Mouse (Mus musculus) neural tube, embryonic 11.5 days (tissue): ENCODE measurements around the gene Stx1a. TPM values are rescaled to one million over a fixed set of nuclear protein-coding genes. Genes with fewer than 3 reads are reported as not detected.

ENCODE experiments used
- ATAC-seq: fragments of 200-750 bp; cut with Nextera tagmentation; 2 replicates; pipeline ENCODE4 v1.8.0; 2017; ENCODE audit warnings: moderate number of reproducible peaks, mild to moderate bottlenecking, moderate TSS enrichment, moderate library complexity; ENCODE audit not compliant: insufficient read depth, low FRiP score, low TSS enrichment
- DNase-seq: peaks from one replicate; pipeline ENCODE4 v3.0.0-alpha.2; 2015; ENCODE audit warnings: low spot score
- H3K27ac ChIP-seq: fragments of 300-500 bp; sonication (generic); 2 replicates; pipeline ENCODE4 v1.5.1; 2014; ENCODE audit warnings: low read depth, mild to moderate bottlenecking, low read length
- H3K27me3 ChIP-seq: fragments of 300-500 bp; sonication (generic); 2 replicates; pipeline ENCODE4 v1.6.1; 2014; ENCODE audit warnings: mild to moderate bottlenecking, low read length, mixed read lengths; ENCODE audit not compliant: control insufficient read depth, insufficient read depth
- H3K36me3 ChIP-seq: fragments of 300-500 bp; sonication (generic); 2 replicates; pipeline ENCODE4 v1.6.1; 2014; ENCODE audit warnings: mild to moderate bottlenecking, low read length, moderate library complexity, mixed read lengths; ENCODE audit not compliant: control insufficient read depth, insufficient read depth
- H3K4me1 ChIP-seq: fragments of 300-500 bp; sonication (generic); 2 replicates; pipeline ENCODE4 v1.6.1; 2014; ENCODE audit warnings: low read length, mixed read lengths; ENCODE audit not compliant: control insufficient read depth, insufficient read depth
- H3K4me2 ChIP-seq: fragments of 300-500 bp; sonication (generic); 2 replicates; pipeline ENCODE4 v1.6.1; 2014; ENCODE audit warnings: low read depth, mild to moderate bottlenecking, moderate library complexity
- H3K4me3 ChIP-seq: fragments of 300-500 bp; sonication (generic); 2 replicates; pipeline ENCODE4 v1.5.1; 2014; ENCODE audit warnings: low read depth, low read length
- H3K9ac ChIP-seq: fragments of 300-500 bp; sonication (generic); 2 replicates; pipeline ENCODE4 v1.6.1; 2014; ENCODE audit warnings: mild to moderate bottlenecking, low read length
- H3K9me3 ChIP-seq: fragments of 300-500 bp; sonication (generic); 2 replicates; pipeline ENCODE4 v1.6.1; 2016; ENCODE audit warnings: low read length; ENCODE audit not compliant: control insufficient read depth
- WGBS: fragments of 180-500 bp; shearing (Covaris S2); extraction: QIAGEN DNeasy Blood & Tissue Kit; methylation state at CpG from one replicate; pipeline ENCODE4 v1.1.7; 2014; 5-methylcytosine and 5-hydroxymethylcytosine counted together
- polyA plus RNA-seq: library from polyadenylated mRNA; unstranded; fragments of >200 nt; fragmentation: Nextera tagmentation; extraction: Ambion mirVana; gene quantifications from 2 replicates; pipeline ENCODE4 v1.2.1, GENCODE M21; 2014

Stx1a gene
- polyA plus RNA-seq = 25.4 and 36.6 TPM in 2 replicates

DNA sequence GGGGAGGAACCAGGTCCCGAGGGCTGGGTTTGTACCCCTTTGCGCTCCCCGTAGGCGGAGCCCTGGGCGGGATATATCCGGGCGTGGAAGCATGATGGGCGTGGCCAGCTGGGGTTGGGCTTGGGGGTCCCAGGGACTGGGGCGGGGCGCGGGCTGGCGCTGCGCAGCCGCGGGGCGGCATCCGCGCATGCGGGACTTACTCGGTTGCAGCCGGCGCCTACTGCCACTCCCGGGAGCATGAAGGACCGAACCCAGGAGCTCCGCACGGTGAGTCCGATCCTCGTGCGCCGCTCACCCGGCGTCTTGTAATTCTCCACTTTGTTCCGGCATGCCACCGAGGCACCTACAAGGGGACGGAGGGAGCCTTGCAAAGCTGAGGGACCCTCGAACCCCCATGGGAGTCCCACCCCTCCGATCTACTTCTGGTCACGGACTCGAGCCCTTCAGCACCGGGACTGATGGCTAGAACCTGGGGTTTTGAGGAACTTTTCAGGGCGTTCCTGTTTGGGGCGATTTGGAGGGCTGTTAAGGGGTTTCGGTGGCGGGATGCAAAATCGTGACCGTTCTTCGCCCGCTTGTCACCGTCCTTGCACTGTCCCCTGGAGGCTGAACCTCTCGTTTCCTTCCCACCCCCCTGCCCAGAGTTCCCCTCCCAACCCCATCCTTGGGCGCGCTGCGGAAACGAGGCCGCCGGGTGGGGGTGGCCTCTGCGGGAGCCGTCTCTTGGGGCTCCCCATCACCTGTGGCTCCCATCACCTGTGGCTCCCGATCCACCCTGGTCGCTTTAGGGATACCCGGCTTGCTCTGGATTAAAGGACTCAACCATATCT, at the start of gene Stx1a:
Gene Stx1a, plus strand, starts transcription at position 139 of the 830 bp plus-strand sequence.
- Histone ChIP-seq H3K4me2 (peak within 1 kb of the TSS; percentile 56), H3K27me3 (no peaks in the 10 kb centered on the region), H3K4me1 (0 out of 2 replicates have a peak, but pooled peaks cover 5% of the 10 kb centered on the region), H3K27ac (no peak within 1 kb of the TSS), H3K9ac (peak within 1 kb of the TSS; percentile 59), H3K36me3 (no peaks in the 10 kb centered on the region), H3K9me3 (no peaks in the 10 kb centered on the region), H3K4me3 (peak within 1 kb of the TSS; percentile 51)
- under 1% methylated on average over 61 of the region's 61 CpGs for WGBS
- DNase-seq (peak; percentile 93), ATAC-seq (peak; percentile 92)

- no peak for ATAC-seq
- Histone ChIP-seq H3K27me3 (no peaks in the 10 kb centered on the region), H3K4me3 (no peak overlapping the region), H3K9ac (no peak overlapping the region), H3K4me2 (no peak overlapping the region), H3K9me3 (no peaks in the 10 kb centered on the region), H3K27ac (no peak overlapping the region), H3K36me3 (no peaks in the 10 kb centered on the region), H3K4me1 (no peaks in the 10 kb centered on the region)
- WGBS = 87% methylated on average over 7 of the region's 7 CpGs
- DNase-seq = no peak
Observed at GRCm38 (mm10) chr5:134973526-134973925, 49.8 kb upstream of the Stx1a start.

DNA sequence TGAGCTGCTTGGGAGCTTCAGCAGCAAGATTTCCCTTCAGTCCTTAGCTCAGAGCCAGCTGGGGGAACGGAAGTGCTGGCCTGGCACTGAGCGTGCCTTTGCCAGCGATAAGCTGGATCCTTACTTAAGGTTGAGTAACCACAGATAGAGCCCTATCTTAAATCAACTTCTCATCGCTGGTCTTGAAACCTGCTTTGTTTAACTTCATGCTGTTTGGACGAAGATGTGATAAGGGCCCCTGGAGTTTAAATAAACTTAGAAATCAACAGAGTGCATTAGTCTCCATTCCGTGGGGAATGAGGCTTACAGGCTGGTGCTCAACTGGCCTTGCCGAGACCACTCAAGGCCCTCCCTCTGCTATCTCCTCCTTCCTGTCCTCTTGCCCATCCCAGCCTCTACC, 49.0 kb upstream of the Stx1a start:
- Histone ChIP-seq H3K36me3 (no peaks in the 10 kb centered on the region), H3K9ac (no peak overlapping the region), H3K9me3 (no peaks in the 10 kb centered on the region), H3K4me2 (no peak overlapping the region), H3K27ac (no peak overlapping the region), H3K4me3 (no peak overlapping the region), H3K4me1 (no peaks in the 10 kb centered on the region), H3K27me3 (no peaks in the 10 kb centered on the region)
- no peak for ATAC-seq
- WGBS = 77% methylated on average over 7 of the region's 7 CpGs
- no peak for DNase-seq

GRCm38 (mm10) chr5:134974921-134975320, 48.4 kb upstream of the Stx1a start:
- Histone ChIP-seq H3K4me1 (no peaks in the 10 kb centered on the region), H3K9me3 (no peaks in the 10 kb centered on the region), H3K27ac (no peak overlapping the region), H3K4me3 (no peak overlapping the region), H3K9ac (no peak overlapping the region), H3K4me2 (no peak overlapping the region), H3K27me3 (no peaks in the 10 kb centered on the region), H3K36me3 (no peaks in the 10 kb centered on the region)
- DNase-seq = no peak
- no peak for ATAC-seq
- WGBS = 69% methylated on average over 2 of the region's 2 CpGs

GRCm38 (mm10) chr5:134976164-134976563, 47.1 kb upstream of the Stx1a start:
- DNase-seq (no peak), ATAC-seq (no peak)
- Histone ChIP-seq H3K4me2 (no peak overlapping the region), H3K27me3 (no peaks in the 10 kb centered on the region), H3K36me3 (no peaks in the 10 kb centered on the region), H3K9ac (no peak overlapping the region), H3K9me3 (no peaks in the 10 kb centered on the region), H3K4me3 (no peak overlapping the region), H3K27ac (no peak overlapping the region), H3K4me1 (no peaks in the 10 kb centered on the region)
- 94% methylated on average over 2 of the region's 2 CpGs for WGBS

DNA sequence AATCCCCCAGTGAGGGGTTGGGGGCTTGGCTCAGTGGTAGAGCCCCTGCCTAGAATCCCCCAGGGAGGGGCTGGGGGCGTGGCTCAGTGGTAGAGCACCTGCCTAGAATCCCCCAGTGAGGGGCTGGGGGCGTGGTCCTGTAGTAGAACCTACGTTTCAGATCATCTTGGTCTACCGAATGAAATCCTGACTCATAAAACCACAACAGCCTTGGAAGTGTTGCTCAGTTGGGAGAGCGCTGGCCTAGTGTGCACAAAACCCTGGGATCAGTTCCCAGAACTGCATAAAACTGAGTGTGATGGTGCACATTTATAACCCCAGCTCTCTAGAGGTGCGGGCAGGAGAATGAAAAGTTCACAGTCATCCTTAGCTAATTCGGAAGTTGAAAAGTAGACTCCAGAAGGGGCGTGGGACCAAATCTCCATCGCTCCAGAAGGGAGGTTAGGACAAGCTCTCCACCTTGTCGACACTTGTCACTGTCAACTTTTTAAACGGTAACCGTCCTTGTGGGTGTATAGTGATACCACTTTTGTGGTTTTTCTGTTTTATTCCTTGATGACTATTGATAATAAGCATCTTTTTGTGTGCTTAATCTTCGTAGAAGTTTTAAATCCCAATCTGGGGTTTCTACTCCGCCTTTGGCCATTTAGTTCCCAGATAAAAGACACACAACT, 46.6 kb upstream of the Stx1a start:
- Histone ChIP-seq H3K27me3 (no peaks in the 10 kb centered on the region), H3K9ac (no peak overlapping the region), H3K36me3 (no peaks in the 10 kb centered on the region), H3K4me3 (no peak overlapping the region), H3K9me3 (no peaks in the 10 kb centered on the region), H3K4me2 (no peak overlapping the region), H3K4me1 (no peaks in the 10 kb centered on the region), H3K27ac (no peak overlapping the region)
- ATAC-seq (no peak), DNase-seq (no peak)
- 88% methylated on average over 14 of the region's 14 CpGs for WGBS

- H3K4me3 ChIP-seq = no peak overlapping the region
- ATAC-seq (no peak), DNase-seq (no peak)
- no peaks in the 10 kb centered on the region for H3K4me1 ChIP-seq
- H3K9me3 ChIP-seq = no peaks in the 10 kb centered on the region
- no peaks in the 10 kb centered on the region for H3K27me3 ChIP-seq
- no peaks in the 10 kb centered on the region for H3K36me3 ChIP-seq
- WGBS = 91% methylated on average over 4 of the region's 4 CpGs
- no peak overlapping the region for H3K4me2 ChIP-seq
- no peak overlapping the region for H3K9ac ChIP-seq
- H3K27ac ChIP-seq = no peak overlapping the region
Observed at GRCm38 (mm10) chr5:134977837-134978236, 45.4 kb upstream of the Stx1a start.

- ATAC-seq = no peak
- 59% methylated on average over 10 of the region's 10 CpGs for WGBS
- no peak overlapping the region for H3K27ac ChIP-seq
- no peak overlapping the region for H3K9ac ChIP-seq
- H3K4me2 ChIP-seq = no peak overlapping the region
- no peaks in the 10 kb centered on the region for H3K4me1 ChIP-seq
- H3K4me3 ChIP-seq = no peak overlapping the region
- peaks cover 16% of the 10 kb centered on the region for H3K27me3 ChIP-seq
- H3K36me3 ChIP-seq = no peaks in the 10 kb centered on the region
- H3K9me3 ChIP-seq = no peaks in the 10 kb centered on the region
- DNase-seq = no peak
Observed at GRCm38 (mm10) chr5:134981149-134981548, 42.1 kb upstream of the Stx1a start.

DNA sequence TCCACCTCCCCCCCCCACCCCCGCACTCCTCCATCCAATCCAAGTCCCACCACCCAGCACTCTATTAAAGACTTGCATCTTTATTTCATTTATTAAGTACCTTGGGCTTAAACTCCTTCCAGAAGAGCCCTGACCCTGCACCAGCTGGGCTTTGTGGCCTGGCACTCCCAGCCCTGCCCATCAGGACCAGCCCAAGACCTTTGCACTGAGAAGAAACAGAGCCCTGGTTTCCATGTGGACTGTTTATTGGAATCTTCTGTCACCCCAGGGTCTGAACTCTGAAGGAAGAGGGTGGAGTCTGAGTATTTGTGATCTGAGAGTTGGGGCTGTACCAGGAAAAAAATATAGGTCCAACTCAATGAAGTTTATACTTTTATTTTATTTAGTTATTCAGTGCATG, 40.2 kb upstream of the Stx1a start:
- no peaks in the 10 kb centered on the region for H3K36me3 ChIP-seq
- peaks cover 35% of the 10 kb centered on the region for H3K27me3 ChIP-seq
- no peaks in the 10 kb centered on the region for H3K4me1 ChIP-seq
- H3K4me2 ChIP-seq = no peak overlapping the region
- no peak overlapping the region for H3K9ac ChIP-seq
- DNase-seq (no peak), ATAC-seq (no peak)
- H3K4me3 ChIP-seq = no peak overlapping the region
- no peaks in the 10 kb centered on the region for H3K9me3 ChIP-seq
- no peak overlapping the region for H3K27ac ChIP-seq
- 85% methylated on average over 1 of the region's 1 CpGs for WGBS
